Mouse (Mus musculus) embryonic fibroblast, embryonic 13.5 days (primary cell): ENCODE measurements around the gene H2-M10.6.
"Not testable (repeated sequence)": the region's sequence is repeated elsewhere in the genome, so short reads cannot be mapped to it uniquely, and the experiment has no call there.

Experiments used
- CTCF ChIP-seq: IDR thresholded peaks from 2 replicates; pipeline ENCODE4 v1.5.1; 2011; ENCODE audit warnings: mild to moderate bottlenecking, control low read depth, low read length, moderate library complexity, borderline replicate concordance; ENCODE audit not compliant: insufficient read depth
- POLR2A ChIP-seq: IDR thresholded peaks from 2 replicates; pipeline ENCODE4 v1.6.1; 2011; ENCODE audit warnings: low read depth, mild to moderate bottlenecking, control low read depth, low read length, moderate library complexity

DNA sequence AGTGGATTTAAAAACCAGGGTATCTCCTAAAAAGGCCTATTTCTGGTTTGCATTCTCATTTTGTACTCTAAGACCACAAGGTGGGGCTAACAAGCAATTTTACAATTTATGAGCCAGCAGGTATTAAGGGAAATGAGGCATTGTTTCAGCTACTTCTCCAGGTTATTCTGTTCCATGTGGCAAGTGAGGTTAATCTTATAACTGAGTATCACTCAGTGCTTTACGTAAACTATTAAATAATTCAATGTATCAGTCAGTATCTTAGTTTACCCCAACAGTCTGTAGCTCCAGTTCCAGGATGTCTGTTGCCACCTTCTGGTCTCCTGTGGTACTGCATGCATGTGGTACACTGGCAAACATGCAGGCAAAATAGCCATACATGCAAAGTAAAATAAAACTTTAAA, 25.5 kb upstream of the H2-M10.6 start:
- TF ChIP-seq CTCF, POLR2A: not testable (repeated sequence)
